8 mouse cellular contexts compared by ENCODE assay signal in genomic region chrX:133687666-133688151, GRCm38 (mm10). TPM values are rescaled to one million over a fixed set of nuclear protein-coding genes. Genes with fewer than 3 reads are reported as not detected.
A peak's percentile ranks its signal among the peaks of the same experiment; 100 is the strongest.
DNase-seq lines count a peak whose midpoint lies in the region; ATAC-seq and TF ChIP-seq lines count a peak whose summit lies in the region.
"Had no signal": no experiment of that assay in that cellular context is flagged by ENCODE, and none has a peak within 500 bp of the region (broad histone marks: within the 10 kb centered on the region; RNA-seq: fewer than 3 reads in every experiment).

No protein-coding gene starts in this region.

- peak overlapping the region; percentile 50 for H3K4me3 ChIP-seq in lung, embryonic 15.5 days
- peak overlapping the region; percentile 50 for H3K4me3 ChIP-seq in forebrain, postnatal 0 days (ENCODE audit: low read depth, low read length)
- H3K4me3 ChIP-seq in neural tube, embryonic 14.5 days (ENCODE audit: low read depth, low read length): peak overlapping the region; percentile 52
- H3K4me3 ChIP-seq: erythroblast, embryonic 14.5 days had no signal

- no peak for DNase-seq in lung, postnatal 25 days (ENCODE audit: low spot score)
- DNase-seq in brain, embryonic 14.5 days (ENCODE audit: low read depth): peak; percentile 66
- peak; percentile 22 for DNase-seq in forebrain, postnatal 0 days
- peak; percentile 20 for DNase-seq in left cerebral cortex, postnatal 4 days
- no peak for DNase-seq in spleen, adult 18-20 months

- H3K36me3 ChIP-seq in lung, embryonic 15.5 days: no peaks in the 10 kb centered on the region
- H3K36me3 ChIP-seq in forebrain, postnatal 0 days (ENCODE audit: insufficient read depth): no peaks in the 10 kb centered on the region
- no peaks in the 10 kb centered on the region for H3K36me3 ChIP-seq in neural tube, embryonic 14.5 days (ENCODE audit: control insufficient read depth, insufficient read depth, low read length)

- H3K27ac ChIP-seq in lung, embryonic 15.5 days: no peak overlapping the region
- peak overlapping the region; percentile 72; the same call in 1 of the 2 replicates for H3K27ac ChIP-seq in forebrain, postnatal 0 days (ENCODE audit: low read depth, low read length)
- no peak overlapping the region; the same call in 1 of the 2 replicates for H3K27ac ChIP-seq in neural tube, embryonic 14.5 days (ENCODE audit: low read depth, low read length)

- H3K9me3 ChIP-seq in lung, embryonic 15.5 days: no peaks in the 10 kb centered on the region
- no peaks in the 10 kb centered on the region for H3K9me3 ChIP-seq in forebrain, postnatal 0 days (ENCODE audit: low read length)
- H3K9me3 ChIP-seq in neural tube, embryonic 14.5 days (ENCODE audit: control insufficient read depth, low read length): no peaks in the 10 kb centered on the region

- peak overlapping the region; percentile 90 for H3K4me2 ChIP-seq in lung, embryonic 15.5 days
- peak overlapping the region; percentile 67 for H3K4me2 ChIP-seq in forebrain, postnatal 0 days (ENCODE audit: low read depth)
- H3K4me2 ChIP-seq in neural tube, embryonic 14.5 days (ENCODE audit: low read depth, low read length): peak overlapping the region; percentile 73

- peaks cover 3% of the 10 kb centered on the region; the same call in 1 of the 2 replicates for H3K4me1 ChIP-seq in lung, embryonic 15.5 days
- no peaks in the 10 kb centered on the region for H3K4me1 ChIP-seq in forebrain, postnatal 0 days (ENCODE audit: insufficient read depth)
- H3K4me1 ChIP-seq in neural tube, embryonic 14.5 days (ENCODE audit: control insufficient read depth, insufficient read depth, low read length): no peaks in the 10 kb centered on the region

- intact Hi-C loops in left cerebral cortex, postnatal 4 days (cut with DNase I): no loop called here

- no peak for TF ChIP-seq CTCF in brain, embryonic 14.5 days (IDR thresholded peaks at IDR 0.05; ENCODE audit: borderline replicate concordance, extremely low read depth, insufficient read depth, insufficient read length)
- TF ChIP-seq CTCF in forebrain, postnatal 0 days (IDR thresholded peaks at IDR 0.05; ENCODE audit: low read depth): no peak

- H3K9ac ChIP-seq in lung, embryonic 15.5 days: 0 out of 2 replicates have a peak overlapping the region, but pooled peaks have one; percentile 29
- peak overlapping the region; percentile 56 for H3K9ac ChIP-seq in forebrain, postnatal 0 days
- peak overlapping the region; percentile 59 for H3K9ac ChIP-seq in neural tube, embryonic 14.5 days (replicated peaks; ENCODE audit: low read depth, low read length)

- H3K27me3 ChIP-seq in lung, embryonic 15.5 days: peaks cover 61% of the 10 kb centered on the region
- H3K27me3 ChIP-seq in forebrain, postnatal 0 days (ENCODE audit: insufficient read depth, low read length): no peaks in the 10 kb centered on the region
- no peaks in the 10 kb centered on the region; the same call in 1 of the 2 replicates for H3K27me3 ChIP-seq in neural tube, embryonic 14.5 days (ENCODE audit: control insufficient read depth, insufficient read depth, low read length)

- no peak for TF ChIP-seq POLR2A in brain, embryonic 14.5 days (IDR thresholded peaks at IDR 0.05; ENCODE audit: borderline replicate concordance, extremely low read depth, insufficient read depth, insufficient read length, poor library complexity, severe bottlenecking)

- 21% methylated on average over 30 of the region's 37 CpGs for WGBS in lung, embryonic 15.5 days
- 28% methylated on average over 35 of the region's 37 CpGs for WGBS in forebrain, postnatal 0 days
- 15% methylated on average over 13 of the region's 37 CpGs for WGBS in neural tube, embryonic 14.5 days

- peak; percentile 20 for ATAC-seq in lung, embryonic 15.5 days (ENCODE audit: borderline replicate concordance, extremely low read depth, low FRiP score, low TSS enrichment)
- no peak for ATAC-seq in forebrain, postnatal 0 days
- ATAC-seq in neural tube, embryonic 14.5 days (ENCODE audit: low read depth): peak; percentile 12; the same call in 1 of the 2 replicates

RNA-seq across cellular contexts. Expression of gene Pcdh19, which starts 1.1 kb away (rescaled TPM):
- polyA plus RNA-seq in lung, embryonic 15.5 days (2015; fragmentation: Nextera tagmentation; extraction: Ambion mirVana): 1.3 and 1.6 TPM in 2 replicates
- polyA plus RNA-seq in brain, embryonic 14.5 days (2012; rRNA removed): 15.2 and 24.4 TPM in 2 replicates
- 44.9 and 67.1 TPM in 2 replicates for total RNA-seq in forebrain, postnatal 0 days (2014; rRNA removed)
- 15.8 and 23.6 TPM in 2 replicates for polyA plus RNA-seq in forebrain, postnatal 0 days (2015; fragmentation: Nextera tagmentation; extraction: Ambion mirVana)
- total RNA-seq in left cerebral cortex, postnatal 4 days (2021): 10 to 100 TPM; 93.4 to 96.2 TPM
- 17.4 and 18.5 TPM in 2 replicates for polyA plus RNA-seq in neural tube, embryonic 14.5 days (2014; fragmentation: Nextera tagmentation; extraction: Ambion mirVana)
- polyA plus RNA-seq: erythroblast, embryonic 14.5 days had no signal

Comparison
In these comparisons a context has a peak if more than half of its experiments do, and no peak if none do; other contexts are left out.
1. DNase-seq: peak in brain, embryonic 14.5 days (single experiment), forebrain, postnatal 0 days (single experiment) and left cerebral cortex, postnatal 4 days (single experiment); none in lung, postnatal 25 days (single experiment) and spleen, adult 18-20 months (0 of 2).
2. Peak in every context shown above with its lines, with median percentiles within 50 percentile points of each other: H3K4me2 ChIP-seq, H3K4me3 ChIP-seq and H3K9ac ChIP-seq.